Mouse (Mus musculus): ENCODE measurements around the gene Dpp10.

- TF ChIP-seq CTCF (IDR thresholded peaks at IDR 0.05; ENCODE audit: low read depth) (no peak), EP300 (IDR thresholded peaks at IDR 0.05; ENCODE audit: low read depth) (no peak)
These were observed 707.5 kb downstream of the Dpp10 start for GRCm38 (mm10) chr1:123337877-123338276.
